Mouse (Mus musculus): Measurements from ENCODE around the gene Ovch2. TPM values are rescaled to one million over a fixed set of nuclear protein-coding genes. Genes with fewer than 3 reads are reported as not detected.

The Ovch2 gene
- polyA plus RNA-seq, 1 experiment from 2014 or later = not detected

GRCm38 (mm10) chr7:107757308-107758151 lies 43.5 kb downstream of the Ovch2 start, which contains the start of gene Cyb5r2:
TSS of gene Cyb5r2 (minus strand) at chr7:107758032.
- peak within 1 kb of the TSS; percentile 35 for H3K4me3 ChIP-seq
- peak within 1 kb of the TSS; percentile 56 for H3K9ac ChIP-seq

DNA sequence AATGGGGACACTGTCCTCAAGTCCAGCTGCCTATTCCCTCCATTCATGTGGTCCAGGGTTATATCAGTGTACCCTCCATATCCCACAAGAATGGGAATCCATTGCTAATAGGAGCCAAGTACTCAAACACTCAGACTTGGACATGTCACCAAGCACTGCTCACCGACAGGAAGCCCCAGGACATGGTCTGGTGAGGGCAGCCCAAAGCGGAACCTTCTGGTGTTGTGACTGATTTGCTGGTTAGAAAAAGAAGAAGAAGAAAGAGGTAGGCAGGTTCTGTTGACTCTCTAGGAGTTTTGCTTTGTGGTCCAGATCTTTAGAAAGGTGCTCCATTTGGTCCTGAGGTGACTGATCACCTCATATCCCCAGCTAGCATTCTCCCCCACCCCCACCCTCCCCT lies 44.3 kb downstream of the Ovch2 start:
- ATAC-seq (ENCODE audit: low FRiP score, low read depth) = no peak
- no peaks in the 10 kb centered on the region for H3K36me3 ChIP-seq
- H3K4me2 ChIP-seq (replicated peaks) = no peak overlapping the region
- no peak overlapping the region for H3K9ac ChIP-seq
- peaks cover 8% of the 10 kb centered on the region; the same call in 1 of the 2 replicates for H3K4me1 ChIP-seq
- H3K27me3 ChIP-seq = peaks cover 8% of the 10 kb centered on the region; the same call in 1 of the 2 replicates
- H3K27ac ChIP-seq = no peak overlapping the region
- H3K4me3 ChIP-seq = no peak overlapping the region
- no peaks in the 10 kb centered on the region for H3K9me3 ChIP-seq
- 87% methylated on average over 2 of the region's 2 CpGs for WGBS

More at GRCm38 (mm10) chr7:107757308-107758151, 43.5 kb downstream of the Ovch2 start, which contains the start of gene Cyb5r2:
- H3K27ac ChIP-seq = no peak within 1 kb of the TSS
- H3K9me3 ChIP-seq = no peaks in the 10 kb centered on the region
- H3K4me2 ChIP-seq (replicated peaks) = peak within 1 kb of the TSS; percentile 65
- 10% methylated on average over 23 of the region's 23 CpGs for WGBS
- peak; percentile 66 for ATAC-seq (ENCODE audit: low FRiP score, low read depth)
- H3K4me1 ChIP-seq = peaks cover 8% of the 10 kb centered on the region; the same call in 1 of the 2 replicates
- H3K27me3 ChIP-seq = peaks cover 8% of the 10 kb centered on the region; the same call in 1 of the 2 replicates
- H3K36me3 ChIP-seq = no peaks in the 10 kb centered on the region

GRCm38 (mm10) chr7:107755905-107756304 lies 45.1 kb downstream of the Ovch2 start:
- Histone ChIP-seq H3K9me3 (no peaks in the 10 kb centered on the region), H3K36me3 (no peaks in the 10 kb centered on the region), H3K27ac (no peak overlapping the region), H3K4me1 (peaks cover 8% of the 10 kb centered on the region; the same call in 1 of the 2 replicates), H3K27me3 (peaks cover 8% of the 10 kb centered on the region; the same call in 1 of the 2 replicates), H3K4me2 (replicated peaks) (no peak overlapping the region), H3K9ac (no peak overlapping the region), H3K4me3 (no peak overlapping the region)
- 87% methylated on average over 3 of the region's 3 CpGs for WGBS
- no peak for ATAC-seq (ENCODE audit: low FRiP score, low read depth)

DNA sequence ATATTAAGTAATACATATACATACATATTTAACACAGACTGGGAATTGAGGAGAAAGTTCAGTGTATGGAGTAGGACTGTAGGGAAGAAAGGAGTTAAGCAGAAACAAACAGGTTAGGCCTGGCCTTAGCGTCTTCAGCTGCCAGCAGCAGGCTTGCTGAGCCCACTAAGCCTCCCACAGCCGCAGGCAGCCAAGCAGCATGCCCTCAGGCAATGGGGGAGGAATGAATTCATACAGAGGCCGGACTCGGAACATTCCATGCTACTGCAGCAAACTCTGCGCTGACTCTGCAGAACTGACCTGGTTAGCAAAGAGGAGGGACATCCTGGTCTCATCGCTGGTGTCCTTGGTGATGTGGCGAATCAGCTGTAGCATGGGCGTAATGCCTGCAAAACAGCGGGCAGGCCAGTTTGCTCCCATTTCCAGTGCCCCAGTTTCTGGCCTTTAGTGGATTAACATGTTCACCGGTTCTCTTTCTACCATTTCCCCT lies 48.9 kb downstream of the Ovch2 start:
- H3K4me1 ChIP-seq = 0 out of 2 replicates have a peak, but pooled peaks cover 3% of the 10 kb centered on the region
- WGBS = 67% methylated on average over 10 of the region's 10 CpGs
- no peak for ATAC-seq (ENCODE audit: low FRiP score, low read depth)

DNA sequence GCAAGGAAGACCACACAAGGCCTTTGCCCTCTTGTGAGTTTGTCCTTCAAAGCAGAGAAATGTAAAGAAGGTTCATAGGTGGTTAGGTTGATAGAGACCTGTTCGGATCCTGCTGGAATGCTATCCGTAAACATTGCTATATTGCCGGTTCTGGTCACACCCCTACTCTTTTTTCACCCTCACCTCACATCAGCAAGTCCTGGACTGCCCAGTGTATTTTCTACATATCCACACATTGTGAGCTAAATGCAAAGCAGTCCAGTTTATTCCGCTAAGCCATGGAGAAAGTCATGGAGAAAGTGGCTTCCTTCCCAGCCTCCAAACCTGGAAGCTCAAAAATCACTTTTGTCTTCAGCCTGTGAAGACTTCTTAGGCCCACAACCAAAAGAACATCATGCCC lies 51.3 kb downstream of the Ovch2 start:
- Histone ChIP-seq H3K9ac (no peak overlapping the region), H3K36me3 (peaks cover 18% of the 10 kb centered on the region), H3K9me3 (no peaks in the 10 kb centered on the region), H3K27me3 (no peaks in the 10 kb centered on the region), H3K4me2 (replicated peaks) (no peak overlapping the region), H3K4me1 (0 out of 2 replicates have a peak, but pooled peaks cover 3% of the 10 kb centered on the region), H3K27ac (no peak overlapping the region), H3K4me3 (no peak overlapping the region)
- 95% methylated on average over 4 of the region's 4 CpGs for WGBS
- ATAC-seq (ENCODE audit: low FRiP score, low read depth) = no peak

More for the DNA sequence above, 48.9 kb downstream of the Ovch2 start:
- Histone ChIP-seq H3K4me3 (no peak overlapping the region), H3K9me3 (no peaks in the 10 kb centered on the region), H3K9ac (no peak overlapping the region), H3K4me2 (replicated peaks) (no peak overlapping the region), H3K27ac (no peak overlapping the region), H3K27me3 (peaks cover under 1% of the 10 kb centered on the region; the same call in 1 of the 2 replicates), H3K36me3 (no peaks in the 10 kb centered on the region)

GRCm38 (mm10) chr7:107749270-107749669 lies 51.7 kb downstream of the Ovch2 start:
- Histone ChIP-seq H3K9ac (no peak overlapping the region), H3K9me3 (no peaks in the 10 kb centered on the region), H3K4me3 (no peak overlapping the region), H3K36me3 (peaks cover 21% of the 10 kb centered on the region), H3K4me1 (0 out of 2 replicates have a peak, but pooled peaks cover 3% of the 10 kb centered on the region), H3K4me2 (replicated peaks) (no peak overlapping the region), H3K27ac (no peak overlapping the region), H3K27me3 (no peaks in the 10 kb centered on the region)
- no peak for ATAC-seq (ENCODE audit: low FRiP score, low read depth)
- 5% methylated on average over 3 of the region's 3 CpGs for WGBS

- H3K4me3 ChIP-seq = no peak overlapping the region
- no peak overlapping the region for H3K27ac ChIP-seq
These were observed 53.1 kb downstream of the Ovch2 start for GRCm38 (mm10) chr7:107747954-107748353.

DNA sequence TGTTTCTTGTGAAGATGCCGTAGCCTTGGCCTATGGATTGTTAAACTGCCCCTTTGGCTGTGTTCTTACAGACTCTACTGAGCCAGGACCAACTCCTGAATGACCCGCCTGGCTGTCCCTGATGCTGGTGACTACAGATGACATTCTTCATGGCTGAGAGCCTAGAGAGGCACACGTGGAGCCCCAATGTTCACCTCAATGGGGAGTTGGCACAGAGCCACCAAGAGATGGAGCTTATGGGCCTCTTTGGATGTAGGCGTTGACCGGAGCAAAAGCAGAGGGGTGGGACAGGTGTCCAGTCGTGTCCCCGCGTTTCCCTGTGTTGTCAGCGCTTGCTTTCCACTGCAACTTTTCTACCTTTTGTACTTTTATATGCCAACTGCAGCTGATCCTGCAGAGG lies 53.5 kb downstream of the Ovch2 start:
- no peak for ATAC-seq (ENCODE audit: low FRiP score, low read depth)
- Histone ChIP-seq H3K4me1 (0 out of 2 replicates have a peak, but pooled peaks cover 3% of the 10 kb centered on the region), H3K4me2 (replicated peaks) (no peak overlapping the region)

More at GRCm38 (mm10) chr7:107747954-107748353, 53.1 kb downstream of the Ovch2 start:
- Histone ChIP-seq H3K9me3 (no peaks in the 10 kb centered on the region), H3K4me2 (replicated peaks) (no peak overlapping the region), H3K27me3 (no peaks in the 10 kb centered on the region), H3K36me3 (peaks cover 35% of the 10 kb centered on the region), H3K4me1 (0 out of 2 replicates have a peak, but pooled peaks cover 3% of the 10 kb centered on the region), H3K9ac (no peak overlapping the region)
- peak; percentile 46 for ATAC-seq (ENCODE audit: low FRiP score, low read depth)
- WGBS = 15% methylated on average over 2 of the region's 2 CpGs

GRCm38 (mm10) chr7:107746036-107746435 lies 55.0 kb downstream of the Ovch2 start:
- no peak for ATAC-seq (ENCODE audit: low FRiP score, low read depth)
- H3K27ac ChIP-seq = no peak overlapping the region
- H3K9me3 ChIP-seq = no peaks in the 10 kb centered on the region
- H3K36me3 ChIP-seq = peaks cover 42% of the 10 kb centered on the region
- 0 out of 2 replicates have a peak, but pooled peaks cover 3% of the 10 kb centered on the region for H3K4me1 ChIP-seq
- H3K9ac ChIP-seq = no peak overlapping the region
- H3K27me3 ChIP-seq = no peaks in the 10 kb centered on the region
- 83% methylated on average over 8 of the region's 8 CpGs for WGBS
- no peak overlapping the region for H3K4me2 ChIP-seq (replicated peaks)
- no peak overlapping the region for H3K4me3 ChIP-seq

More for the DNA sequence above, 53.5 kb downstream of the Ovch2 start:
- H3K4me3 ChIP-seq = no peak overlapping the region
- H3K27ac ChIP-seq = no peak overlapping the region
- H3K9ac ChIP-seq = no peak overlapping the region
- H3K27me3 ChIP-seq = no peaks in the 10 kb centered on the region
- peaks cover 37% of the 10 kb centered on the region for H3K36me3 ChIP-seq
- H3K9me3 ChIP-seq = no peaks in the 10 kb centered on the region
- WGBS = 84% methylated on average over 9 of the region's 9 CpGs

GRCm38 (mm10) chr7:107745111-107745510 lies 55.9 kb downstream of the Ovch2 start:
- H3K27ac ChIP-seq = no peak overlapping the region
- WGBS = 63% methylated on average over 2 of the region's 2 CpGs
- H3K27me3 ChIP-seq = no peaks in the 10 kb centered on the region
- no peak overlapping the region for H3K4me3 ChIP-seq
- peaks cover 51% of the 10 kb centered on the region for H3K36me3 ChIP-seq
- no peak overlapping the region for H3K9ac ChIP-seq
- no peaks in the 10 kb centered on the region for H3K9me3 ChIP-seq
- H3K4me1 ChIP-seq = 0 out of 2 replicates have a peak, but pooled peaks cover 3% of the 10 kb centered on the region
- ATAC-seq (ENCODE audit: low FRiP score, low read depth) = no peak
- no peak overlapping the region for H3K4me2 ChIP-seq (replicated peaks)

DNA sequence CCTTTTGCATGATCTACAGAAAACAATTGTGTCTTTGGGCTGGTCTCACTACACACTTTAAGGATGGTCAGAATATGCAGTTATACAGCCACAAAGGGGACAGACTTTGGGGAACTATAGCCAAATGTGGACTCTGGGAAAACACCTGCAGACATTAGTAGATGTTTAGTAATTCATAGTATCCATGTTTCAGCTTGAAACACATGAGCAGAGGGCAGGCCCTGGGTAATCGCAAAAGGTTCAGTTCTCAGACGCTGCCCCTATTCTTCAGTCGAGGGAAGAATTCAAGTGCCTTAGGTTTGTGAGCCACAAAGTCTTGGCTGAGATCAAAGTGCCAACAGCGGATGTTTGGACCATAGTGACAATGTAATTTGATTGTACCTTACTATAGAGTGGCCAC lies 56.6 kb downstream of the Ovch2 start:
- Histone ChIP-seq H3K9me3 (no peaks in the 10 kb centered on the region), H3K4me3 (no peak overlapping the region), H3K4me2 (replicated peaks) (no peak overlapping the region), H3K27me3 (no peaks in the 10 kb centered on the region), H3K4me1 (0 out of 2 replicates have a peak, but pooled peaks cover 3% of the 10 kb centered on the region), H3K27ac (no peak overlapping the region), H3K9ac (no peak overlapping the region), H3K36me3 (peaks cover 55% of the 10 kb centered on the region)
- no peak for ATAC-seq (ENCODE audit: low FRiP score, low read depth)
- WGBS = 87% methylated on average over 4 of the region's 4 CpGs

- H3K4me3 ChIP-seq = no peak overlapping the region
- no peak overlapping the region for H3K4me2 ChIP-seq (replicated peaks)
- H3K9me3 ChIP-seq = no peaks in the 10 kb centered on the region
- no peaks in the 10 kb centered on the region for H3K27me3 ChIP-seq
- H3K36me3 ChIP-seq = peaks cover 64% of the 10 kb centered on the region
- WGBS = 75% methylated on average over 10 of the region's 10 CpGs
- 0 out of 2 replicates have a peak, but pooled peaks cover 3% of the 10 kb centered on the region for H3K4me1 ChIP-seq
- peak; percentile 64 for ATAC-seq (ENCODE audit: low FRiP score, low read depth)
- no peak overlapping the region; the same call in 1 of the 2 replicates for H3K27ac ChIP-seq
- no peak overlapping the region for H3K9ac ChIP-seq
These were observed 58.0 kb downstream of the Ovch2 start for GRCm38 (mm10) chr7:107742963-107743465.
